Mouse (Mus musculus) mouse embryonic stem cell (cell line): Measurements from ENCODE around the gene Cic.

Experiments
- in situ Hi-C, 2 experiments: fragments of 300-500 bp; cut with MboI; formaldehyde crosslinking; loops; 1 replicate in 1 of 2; 3 replicates in 1 of 2; pipeline ENCODE4 v1.14.3; 2019 to 2020; ENCODE audit warnings: low sequenced_read_pairs in 2 of 2, low pct_unique_long_range_greater_than_20kb in 1 of 2, mixed read lengths in 1 of 2; ENCODE audit not compliant: unreplicated experiment in 1 of 2

The Cic gene

GRCm38 (mm10) chr7:25267301-25267750 is at the start of gene Cic:
Gene Cic (plus strand): TSS chr7:25267704.
- in situ Hi-C loops = no loop called here

DNA sequence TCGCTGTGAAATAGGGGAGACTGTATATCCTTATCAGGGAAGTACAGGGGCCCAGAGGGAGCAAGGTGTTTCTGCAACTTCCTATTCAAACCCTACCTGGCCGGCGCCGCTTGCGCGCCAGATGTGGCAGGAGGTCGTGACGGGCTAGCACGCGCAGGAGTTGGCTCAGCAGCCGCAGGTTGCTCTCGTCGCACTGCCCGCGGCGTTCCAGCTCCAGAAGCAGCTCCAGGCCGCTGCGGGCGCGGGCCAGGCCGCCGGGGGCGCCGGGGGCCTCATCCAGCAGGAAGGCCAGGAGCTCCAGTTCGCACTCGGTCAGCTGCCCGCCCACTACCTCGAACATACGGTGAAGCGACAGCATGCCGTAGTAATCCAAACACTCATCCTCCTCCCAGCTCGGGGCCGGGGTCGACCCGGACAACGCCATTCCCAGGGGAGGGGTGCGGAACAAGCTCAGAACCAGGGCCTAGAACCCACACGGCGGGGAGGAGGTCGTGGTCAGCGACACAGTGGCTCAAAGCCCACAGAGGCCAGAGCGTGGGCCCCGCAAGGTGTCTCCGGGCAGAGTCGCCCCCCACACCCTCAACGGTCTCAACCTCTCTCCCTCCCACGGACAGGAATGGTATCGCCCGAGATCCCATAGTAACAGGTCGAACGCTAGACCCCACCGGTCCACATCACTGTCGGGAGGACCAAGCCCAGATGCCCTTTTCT is 48.6 kb upstream of the Cic start:
- in situ Hi-C loops = no loop called here

GRCm38 (mm10) chr7:25219416-25219750 is 48.1 kb upstream of the Cic start:
- in situ Hi-C loops = no loop called here

GRCm38 (mm10) chr7:25219756-25220456 is 47.6 kb upstream of the Cic start:
- in situ Hi-C loops = no loop called here

DNA sequence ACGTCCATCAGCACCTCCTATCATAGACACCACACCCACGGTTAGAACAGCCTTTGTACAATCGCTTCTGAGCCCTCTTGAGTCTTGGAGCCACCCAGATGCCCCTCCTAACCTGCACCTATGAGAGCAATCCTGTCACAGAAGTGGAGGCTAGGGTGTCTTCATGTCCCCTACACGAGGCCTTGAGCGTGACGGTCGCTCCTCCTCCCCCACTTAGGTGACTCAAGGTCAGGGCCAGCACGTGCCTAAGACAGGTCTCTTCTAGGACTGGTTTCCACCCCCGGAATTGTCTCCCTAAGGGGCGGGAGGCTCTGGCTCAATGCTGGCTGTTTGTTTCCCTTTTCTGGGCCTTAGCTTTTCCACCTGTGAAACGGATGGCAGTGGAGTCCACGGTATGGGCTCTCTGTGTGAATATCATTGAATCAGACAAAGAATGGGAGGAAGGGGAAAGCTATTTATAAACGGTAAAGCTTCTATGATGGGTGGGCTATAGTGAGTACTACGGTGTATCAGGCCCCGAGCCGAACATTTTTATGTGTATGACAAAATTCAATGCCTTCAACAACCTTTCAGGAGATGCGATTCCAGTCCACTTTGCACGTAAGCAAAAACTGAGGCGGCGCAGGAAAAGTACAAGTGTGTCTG is 46.9 kb upstream of the Cic start, which contains the start of gene Dedd2:
TSS of gene Dedd2 (minus strand) at position 159 of the 645 bp plus-strand sequence.
- in situ Hi-C loops = no loop called here

DNA sequence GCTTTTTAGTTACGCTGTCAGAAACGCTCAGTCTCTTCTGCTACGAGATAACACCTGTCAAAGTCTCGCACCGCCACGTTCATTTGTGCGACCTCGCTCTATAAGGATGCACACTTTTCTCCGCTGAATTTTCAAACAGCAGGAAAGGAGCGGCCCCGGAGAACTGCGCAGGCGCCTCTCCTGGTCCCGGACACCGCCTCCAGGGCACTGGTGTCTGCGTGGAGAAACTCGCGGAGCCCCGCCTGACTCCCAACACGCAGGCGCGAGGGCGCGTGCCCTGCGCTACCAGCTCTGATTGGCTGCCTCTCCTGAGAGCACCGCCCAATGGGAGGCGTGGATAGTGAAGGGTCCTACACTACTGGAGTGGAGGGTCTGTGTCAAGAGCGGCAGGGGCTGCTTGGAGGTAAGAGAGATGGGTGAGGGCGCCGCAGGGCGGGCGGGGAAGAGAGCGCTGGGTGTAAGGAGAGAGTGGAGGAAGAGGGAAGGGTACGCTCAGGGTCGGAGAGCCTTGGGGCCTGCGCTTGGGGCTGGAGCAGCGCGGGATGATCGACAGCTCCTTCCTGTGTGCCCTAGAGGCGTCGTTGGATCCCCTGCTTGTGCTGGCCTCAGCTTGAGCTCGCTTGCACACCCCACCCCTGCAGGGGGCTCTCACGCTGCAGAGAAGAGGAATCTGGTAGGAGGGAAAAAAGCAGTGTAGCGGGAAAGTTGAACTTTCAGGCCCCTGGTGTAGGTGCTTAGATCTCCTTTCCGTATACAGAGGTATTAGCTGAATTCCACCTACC is 46.2 kb upstream of the Cic start, which contains the start of gene Zfp526:
TSS of gene Zfp526 (plus strand) at position 324 of the 782 bp plus-strand sequence.
- in situ Hi-C loops = no loop called here

- in situ Hi-C loops = no loop called here
Measured at GRCm38 (mm10) chr7:25222275-25222967, 45.1 kb upstream of the Cic start.

GRCm38 (mm10) chr7:25227523-25228300 is 39.8 kb upstream of the Cic start:
- in situ Hi-C loops = no loop called here

DNA sequence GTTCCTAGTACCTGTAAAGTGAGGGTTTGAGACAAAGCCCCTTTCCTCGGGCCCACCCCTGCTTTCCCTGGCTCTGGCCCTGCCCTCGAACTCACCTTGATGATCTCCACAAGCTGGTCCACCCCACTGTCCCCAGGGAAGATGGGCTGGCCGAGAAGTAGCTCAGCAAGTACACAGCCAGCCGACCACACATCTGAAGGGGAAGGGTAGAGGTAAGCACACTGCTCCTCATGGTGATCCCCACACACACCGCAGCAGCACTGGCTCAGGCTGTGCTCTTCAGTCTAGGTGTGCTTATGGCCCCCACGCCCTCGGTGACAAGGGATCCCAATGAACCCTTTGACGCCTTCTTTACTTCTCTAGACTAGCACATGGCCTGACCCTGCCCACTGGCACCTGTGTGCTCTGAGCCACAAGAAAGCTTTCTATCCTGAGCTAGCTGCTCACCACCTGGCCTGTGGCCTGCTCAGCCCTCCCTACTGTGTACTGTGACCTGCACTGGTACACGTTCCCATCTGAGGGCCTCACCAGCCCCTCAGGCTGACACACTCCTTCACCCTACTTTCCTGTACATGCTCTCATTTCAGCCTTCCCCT is 36.7 kb upstream of the Cic start:
- in situ Hi-C loops = no loop called here

- in situ Hi-C loops = no loop called here
Measured at GRCm38 (mm10) chr7:25232101-25232648, 35.3 kb upstream of the Cic start.

- in situ Hi-C loops = no loop called here
Measured at GRCm38 (mm10) chr7:25233061-25233460, 34.4 kb upstream of the Cic start.

DNA sequence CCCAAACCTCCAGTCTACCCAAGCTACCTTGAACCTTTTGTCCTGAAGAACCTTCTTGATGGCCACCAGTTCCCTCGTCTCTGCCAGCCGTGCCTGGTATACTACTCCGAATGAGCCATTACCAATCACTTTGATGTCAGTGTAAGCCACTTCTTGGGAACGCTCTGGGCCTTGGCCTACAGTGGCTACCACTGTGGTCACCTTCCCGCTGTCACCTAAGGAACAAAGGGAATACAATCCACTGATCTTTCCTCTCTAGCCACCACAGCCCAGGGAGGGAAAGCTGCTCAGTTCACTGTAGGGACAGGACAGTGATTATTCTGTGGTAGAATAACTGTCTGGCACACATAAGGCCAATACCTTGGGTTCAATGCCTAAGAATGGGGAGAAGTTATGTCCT is 32.0 kb upstream of the Cic start:
- in situ Hi-C loops = no loop called here

DNA sequence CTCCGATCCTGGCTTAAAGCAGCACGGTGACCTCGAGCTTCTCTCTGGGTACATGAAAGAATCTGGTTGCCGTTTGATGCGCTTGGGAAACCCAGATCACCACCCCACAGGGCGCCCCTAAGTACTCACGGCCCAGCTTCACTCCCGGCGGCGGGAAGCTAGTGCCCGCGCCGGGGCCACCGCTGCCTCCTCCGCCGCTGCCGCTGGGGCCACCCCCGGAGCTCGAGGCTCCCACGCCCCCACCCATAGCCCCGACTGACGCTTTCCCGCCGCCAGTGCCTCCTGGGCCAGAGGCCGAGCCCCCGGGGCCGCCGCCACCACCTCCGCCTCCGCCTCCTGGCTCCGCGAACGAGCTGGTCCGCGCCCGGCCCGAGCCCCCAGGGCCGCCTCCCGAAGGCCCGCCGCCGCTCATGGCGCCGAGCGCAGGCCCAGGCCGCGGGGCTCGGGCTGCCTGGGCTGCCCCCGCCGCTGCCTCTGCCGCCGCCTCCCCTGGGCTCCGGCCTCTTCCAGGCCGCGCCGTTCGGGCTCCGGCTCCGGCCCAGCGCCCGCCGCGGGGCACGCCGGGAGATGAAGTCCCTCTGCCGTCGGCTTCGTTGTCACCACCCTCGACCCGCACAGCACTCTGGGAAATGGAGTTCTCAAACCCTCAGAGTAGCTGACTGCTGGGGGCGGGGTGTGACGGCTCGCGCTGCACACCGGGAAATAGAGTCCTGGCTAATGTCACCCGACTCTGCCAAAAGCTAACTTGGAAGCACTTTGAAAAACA is 30.1 kb upstream of the Cic start, which contains the start of gene Gsk3a:
TSS of gene Gsk3a (minus strand) at position 603 of the 766 bp plus-strand sequence.
- in situ Hi-C loops = no loop called here

GRCm38 (mm10) chr7:25238015-25238706 is 29.3 kb upstream of the Cic start:
- in situ Hi-C loops = no loop called here

DNA sequence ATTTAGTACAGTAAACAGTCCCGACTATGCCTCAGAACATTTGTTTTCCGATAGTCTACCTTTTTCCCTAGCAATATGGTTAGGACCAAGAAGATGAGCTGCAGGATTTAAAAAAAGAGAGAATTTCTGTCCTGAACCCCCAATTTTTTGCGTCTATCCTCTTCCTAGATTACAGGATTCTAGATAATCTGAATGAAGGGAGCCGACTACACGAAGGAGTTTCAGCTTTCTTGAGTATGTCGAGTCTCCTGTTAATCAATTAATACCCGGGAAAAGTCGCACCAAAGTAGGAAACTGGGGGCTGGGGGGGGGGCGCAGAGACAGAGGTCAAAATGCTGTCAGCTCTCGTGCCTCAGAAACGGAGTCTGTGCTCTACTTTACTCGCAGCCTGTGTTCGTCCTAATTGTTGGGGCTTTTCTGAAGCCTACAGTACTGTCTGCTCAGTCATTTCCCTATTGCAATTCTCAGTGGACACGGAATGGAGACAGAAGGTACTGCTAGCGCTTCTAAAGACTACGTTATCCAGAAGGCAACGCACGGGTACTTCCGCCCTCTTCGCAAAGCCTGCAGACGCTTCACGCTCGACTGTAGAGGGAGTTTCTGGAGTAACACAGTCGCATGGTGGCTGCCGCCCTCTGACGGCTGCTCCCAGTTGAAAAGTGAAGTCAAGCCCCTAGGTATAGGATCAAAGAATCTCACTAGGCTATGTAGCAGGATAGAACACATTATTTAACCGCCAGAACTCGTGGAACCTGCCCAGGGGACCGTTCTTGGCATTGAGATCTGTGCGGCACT is 28.5 kb upstream of the Cic start:
- in situ Hi-C loops = no loop called here
